Mouse (Mus musculus) liver, embryonic 14.5 days (tissue): ENCODE data around the gene Tmem200c.

Source experiments
- CTCF ChIP-seq: IDR thresholded peaks from 2 replicates; pipeline ENCODE4 v1.5.1; 2016; ENCODE audit warnings: antibody characterized with exemption, low read depth, control low read depth
- EP300 ChIP-seq: IDR thresholded peaks from 2 replicates; pipeline ENCODE4 v1.6.1; 2016; ENCODE audit warnings: antibody characterized with exemption, low read depth

DNA sequence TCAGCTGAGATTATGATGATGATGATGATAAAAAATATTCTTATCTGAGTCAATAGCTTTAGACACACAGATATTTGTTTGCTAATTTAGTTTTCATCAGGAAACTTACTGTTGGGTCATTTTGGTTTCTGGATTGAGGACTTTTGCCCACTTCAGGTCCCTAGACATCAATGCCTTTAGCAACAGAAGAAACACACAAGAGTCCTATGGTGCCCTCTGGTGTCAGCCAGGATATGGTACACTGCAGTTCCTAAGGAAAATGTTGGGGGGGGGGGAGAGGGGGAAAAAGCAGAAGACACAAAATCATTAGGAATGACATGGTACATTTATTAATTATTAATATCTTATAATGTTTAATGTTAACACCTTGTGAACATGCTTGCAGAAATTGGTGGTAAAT lies 42.0 kb downstream of the Tmem200c start:
- TF ChIP-seq CTCF (no peak), EP300 (no peak)
